Mouse (Mus musculus) cerebellum, adult (tissue): ENCODE measurements at regions not wholly inside any gene's neighbourhood (a gene's known extent, or its start where the extent isn't known, plus 50 kb on each side); places are given as distances from the start of the nearest gene placed in this dataset.

Experiments used
- ATAC-seq: cut with Nextera tagmentation; 2 replicates; pipeline ENCODE4 v1.9.2; 2017; ENCODE audit warnings: mild to moderate bottlenecking, moderate library complexity, mixed read lengths; ENCODE audit not compliant: insufficient number of reproducible peaks, low FRiP score, low TSS enrichment

DNA sequence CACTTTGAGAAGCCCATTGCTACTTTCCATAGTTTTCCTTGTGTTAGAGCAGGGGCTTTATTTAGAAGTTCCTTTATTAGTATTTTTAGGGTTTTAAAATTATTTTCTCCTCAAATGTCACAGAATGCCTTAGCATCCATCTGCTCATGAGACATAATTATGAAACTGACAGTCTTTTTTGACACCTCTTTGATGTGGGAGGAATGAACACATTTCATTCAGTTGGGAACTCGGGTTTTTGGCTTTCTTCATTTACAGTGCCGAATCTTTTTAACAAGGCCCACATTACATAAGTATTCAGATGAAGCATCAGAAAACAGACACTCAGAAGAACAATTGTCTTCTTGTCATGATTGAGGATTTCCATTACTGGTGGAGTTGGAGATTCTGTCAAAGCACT, 843.6 kb downstream of the Lrrtm4 start:
- ATAC-seq: no peak

DNA sequence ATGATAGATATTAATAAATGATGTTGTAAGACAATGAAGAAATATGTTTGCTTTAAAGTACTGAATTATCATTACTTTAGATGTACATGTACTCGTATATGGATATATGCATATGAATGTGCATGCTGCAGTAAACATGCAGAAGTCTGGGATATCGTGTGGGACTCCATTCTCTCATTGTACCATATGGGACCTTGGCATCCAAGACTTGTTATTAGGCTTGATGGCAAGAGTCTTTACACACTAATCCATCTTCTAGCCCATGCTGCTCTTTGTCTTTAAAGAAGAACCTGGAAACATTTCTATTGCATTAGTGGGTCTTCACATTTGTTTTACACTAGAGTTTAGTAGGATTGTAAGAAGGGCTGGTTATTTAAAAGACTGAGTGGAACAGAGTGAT, 844.1 kb downstream of the Lrrtm4 start:
- no peak for ATAC-seq

- no peak for ATAC-seq
Measured at GRCm38 (mm10) chr6:80865809-80866603, 847.3 kb downstream of the Lrrtm4 start.

DNA sequence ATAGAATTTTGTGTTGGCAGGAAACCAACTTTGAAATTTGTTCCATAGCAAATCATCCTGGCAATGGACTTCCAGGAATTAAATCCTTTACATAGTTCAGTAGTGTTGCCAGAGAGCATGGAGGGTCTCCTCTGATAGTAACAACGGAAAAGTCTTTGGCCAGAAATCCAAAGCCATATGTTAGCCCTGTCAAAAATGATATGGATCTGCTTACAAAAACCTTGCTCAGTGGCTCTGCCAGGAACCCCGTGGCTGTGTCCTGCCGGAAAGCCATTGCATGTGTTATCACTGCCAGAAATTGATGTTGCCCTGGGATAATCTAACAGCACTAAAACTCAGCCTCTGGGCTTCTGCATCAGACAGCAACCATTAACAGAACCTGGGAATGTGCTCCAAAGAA, 866.7 kb downstream of the Lrrtm4 start:
- ATAC-seq: peak; percentile 89

DNA sequence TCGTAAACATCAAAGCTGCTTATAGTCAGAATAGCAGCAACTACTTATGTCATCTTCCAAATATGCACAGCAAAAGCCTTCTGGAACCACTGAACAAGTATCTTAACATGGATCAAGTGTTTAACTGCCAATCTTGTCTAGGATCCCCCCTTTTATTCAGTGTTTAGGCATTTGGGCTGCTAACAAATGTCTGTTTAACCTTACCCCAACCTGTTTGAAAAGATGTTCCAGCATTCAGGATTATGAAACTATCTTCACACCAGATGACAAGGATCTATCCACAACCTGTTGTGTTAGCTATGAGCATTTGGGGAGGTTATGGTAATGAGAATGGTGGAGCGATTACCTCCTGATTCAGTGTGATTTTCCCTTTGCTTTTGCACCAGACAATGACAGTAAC, 886.5 kb downstream of the Lrrtm4 start:
- no peak for ATAC-seq

GRCm38 (mm10) chr6:80929799-80930198, 911.1 kb downstream of the Lrrtm4 start:
- ATAC-seq: no peak

DNA sequence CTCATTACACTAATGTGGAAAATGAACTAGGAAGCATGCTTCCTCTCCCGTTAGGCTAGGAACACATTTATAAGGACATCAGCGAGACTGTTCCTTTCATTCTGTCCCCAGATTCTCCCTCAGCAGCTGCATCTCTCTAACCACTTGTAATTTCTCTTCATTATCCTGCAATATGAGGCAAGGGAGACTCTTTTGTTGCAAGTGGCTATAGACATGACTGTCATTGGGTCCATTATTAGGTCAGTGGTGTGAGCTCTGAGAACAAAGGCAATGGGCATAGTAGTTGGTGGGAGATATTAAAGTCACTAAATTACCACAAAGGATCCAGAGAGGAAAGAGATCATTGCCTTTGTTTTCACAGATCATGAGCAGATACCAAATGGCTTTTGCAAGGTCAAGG, 948.3 kb upstream of the Gcfc2 start:
- ATAC-seq: no peak

- ATAC-seq: no peak
Measured at GRCm38 (mm10) chr6:80993511-80993910, 930.0 kb upstream of the Gcfc2 start.

GRCm38 (mm10) chr6:81024531-81024930, 898.9 kb upstream of the Gcfc2 start:
- ATAC-seq: no peak
